Mouse (Mus musculus) limb, embryonic 11.5 days (tissue): ENCODE results near the gene Kctd13. TPM values are rescaled to one million over a fixed set of nuclear protein-coding genes. Genes with fewer than 3 reads are reported as not detected.
A peak's percentile ranks its signal among the peaks of the same experiment; 100 is the strongest.

Experiments used
- ATAC-seq: fragments of 200-750 bp; cut with Nextera tagmentation; 2 replicates; pipeline ENCODE4 v1.8.0; 2017; ENCODE audit warnings: low read depth; ENCODE audit not compliant: insufficient number of reproducible peaks, low FRiP score, low TSS enrichment
- DNase-seq: peaks from one replicate; pipeline ENCODE4 v3.0.0-alpha.2; 2015; ENCODE audit warnings: low spot score
- H3K27ac ChIP-seq: fragments of 300-500 bp; sonication (generic); replicated peaks from 2 replicates; pipeline ENCODE4 v1.5.1; 2014; ENCODE audit warnings: low read depth, mild to moderate bottlenecking, low read length
- H3K27me3 ChIP-seq: fragments of 300-500 bp; sonication (generic); 2 replicates; pipeline ENCODE4 v1.6.1; 2014; ENCODE audit warnings: mild to moderate bottlenecking, low read length, mixed read lengths; ENCODE audit not compliant: control insufficient read depth, insufficient read depth
- H3K36me3 ChIP-seq: fragments of 300-500 bp; sonication (generic); 2 replicates; pipeline ENCODE4 v1.6.1; 2014; ENCODE audit warnings: mild to moderate bottlenecking, low read length, moderate library complexity, mixed read lengths; ENCODE audit not compliant: control insufficient read depth, insufficient read depth
- H3K4me1 ChIP-seq: fragments of 300-500 bp; sonication (generic); 2 replicates; pipeline ENCODE4 v1.6.1; 2014; ENCODE audit warnings: low read length, mixed read lengths; ENCODE audit not compliant: control insufficient read depth, insufficient read depth
- H3K4me2 ChIP-seq: fragments of 300-500 bp; sonication (generic); 2 replicates; pipeline ENCODE4 v1.6.1; 2014; ENCODE audit warnings: low read depth, mild to moderate bottlenecking, moderate library complexity; ENCODE audit not compliant: severe bottlenecking
- H3K4me3 ChIP-seq: fragments of 300-500 bp; sonication (generic); 2 replicates; pipeline ENCODE4 v1.5.1; 2014; ENCODE audit warnings: low read depth, low read length
- H3K9ac ChIP-seq: fragments of 300-500 bp; sonication (generic); 2 replicates; pipeline ENCODE4 v1.6.1; 2014; ENCODE audit warnings: mild to moderate bottlenecking, low read length
- H3K9me3 ChIP-seq: fragments of 300-500 bp; sonication (generic); 2 replicates; pipeline ENCODE4 v1.6.1; 2016; ENCODE audit warnings: low read length; ENCODE audit not compliant: control insufficient read depth
- WGBS: fragments of 180-500 bp; shearing (Covaris S2); extraction: QIAGEN DNeasy Blood & Tissue Kit; methylation state at CpG from one replicate; pipeline ENCODE4 v1.1.7; 2014; 5-methylcytosine and 5-hydroxymethylcytosine counted together
- polyA plus RNA-seq: library from polyadenylated mRNA; unstranded; fragments of >200 nt; fragmentation: Nextera tagmentation; extraction: Ambion mirVana; gene quantifications from 2 replicates; pipeline ENCODE4 v1.2.1, GENCODE M21; 2014

Gene Kctd13
- polyA plus RNA-seq, 1 experiment from 2014 or later = 17.5 TPM

DNA sequence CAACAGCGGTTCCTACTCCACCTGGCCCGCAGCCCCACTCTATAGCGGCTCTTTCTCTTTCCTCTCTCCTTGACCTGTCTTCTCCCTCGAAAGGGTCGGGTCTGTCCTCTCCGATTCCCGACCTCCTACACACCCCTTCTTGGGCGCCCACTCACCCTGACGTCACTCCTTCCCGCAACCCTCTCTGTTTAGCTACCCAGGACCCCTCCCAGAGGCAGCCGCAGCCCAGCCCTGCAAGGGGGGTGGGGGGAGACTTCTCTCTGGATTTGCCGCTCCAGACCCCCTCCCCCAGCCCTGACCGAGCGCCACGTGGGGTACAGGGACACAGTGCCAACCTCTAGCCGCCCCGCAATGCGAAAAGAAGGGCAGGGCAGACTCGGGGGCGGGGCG is 20.7 kb downstream of the Kctd13 start, which contains the start of gene Asphd1:
Gene Asphd1, minus strand, starts transcription at position 180 of the 390 bp plus-strand sequence.
- Histone ChIP-seq H3K4me2 (peak within 1 kb of the TSS; percentile 97), H3K4me3 (peak within 1 kb of the TSS; percentile 39), H3K4me1 (peaks cover 5% of the 10 kb centered on the region), H3K36me3 (no peaks in the 10 kb centered on the region), H3K27ac (no peak within 1 kb of the TSS), H3K27me3 (peaks cover 29% of the 10 kb centered on the region), H3K9me3 (no peaks in the 10 kb centered on the region), H3K9ac (0 out of 2 replicates have a peak within 1 kb of the TSS, but pooled peaks have one; percentile 12)
- whole genome bisulfite sequencing = 1% methylated on average over 21 of the region's 21 CpGs
- DNase-seq = no peak
- ATAC-seq = peak; percentile 60

DNA sequence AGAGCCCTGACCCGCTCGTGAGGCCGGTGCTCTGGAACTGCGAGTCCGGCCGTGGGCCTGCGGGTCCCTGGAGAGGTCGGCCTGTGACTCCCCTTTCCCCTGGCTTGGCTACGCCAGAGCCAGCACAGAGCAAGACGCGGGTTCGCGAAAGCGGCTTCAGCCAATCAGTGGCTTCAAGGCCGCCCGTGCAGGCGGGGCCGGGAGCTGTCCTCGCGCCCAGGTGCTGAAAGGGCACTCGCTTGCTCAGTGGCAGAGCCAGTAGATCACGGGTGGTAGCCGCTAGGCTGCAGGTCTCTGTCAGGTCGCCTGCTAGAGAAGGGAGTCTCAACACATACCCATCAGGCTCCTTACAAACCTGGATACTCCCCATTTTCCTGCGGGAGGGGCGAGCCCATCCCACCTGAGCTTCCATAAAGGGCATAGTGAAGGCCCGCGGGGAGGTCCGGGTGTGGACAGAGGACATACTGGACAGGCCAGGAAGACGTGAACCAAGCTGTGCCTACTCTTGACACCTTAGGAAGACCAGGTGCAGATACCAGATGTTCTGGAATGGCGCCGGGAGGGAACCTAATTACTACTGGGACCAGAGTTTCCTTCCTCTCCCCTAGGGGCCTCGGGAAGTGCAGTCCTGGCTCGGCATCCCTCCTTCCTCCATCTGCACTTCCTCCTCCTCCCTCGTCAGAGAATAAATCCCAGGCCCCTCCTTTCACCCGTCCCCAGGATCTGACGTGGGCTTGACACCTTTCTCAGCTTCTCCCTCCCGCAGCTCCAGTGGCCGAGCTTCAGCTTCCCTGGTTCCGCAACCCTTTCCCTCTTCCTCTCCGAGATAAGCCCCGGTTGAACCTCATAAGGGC is 21.3 kb downstream of the Kctd13 start, which contains the start of gene Sez6l2:
Gene Sez6l2, plus strand, starts transcription at position 771 of the 854 bp plus-strand sequence.
- Histone ChIP-seq H3K9ac (0 out of 2 replicates have a peak within 1 kb of the TSS, but pooled peaks have one; percentile 12), H3K4me2 (peak within 1 kb of the TSS; percentile 97), H3K27ac (no peak within 1 kb of the TSS), H3K9me3 (no peaks in the 10 kb centered on the region), H3K4me1 (peaks cover 5% of the 10 kb centered on the region), H3K36me3 (no peaks in the 10 kb centered on the region), H3K4me3 (peak within 1 kb of the TSS; percentile 39), H3K27me3 (peaks cover 29% of the 10 kb centered on the region)
- under 1% methylated on average over 40 of the region's 42 CpGs for WGBS
- DNase-seq (peak; percentile 98), ATAC-seq (peak; percentile 79)

DNA sequence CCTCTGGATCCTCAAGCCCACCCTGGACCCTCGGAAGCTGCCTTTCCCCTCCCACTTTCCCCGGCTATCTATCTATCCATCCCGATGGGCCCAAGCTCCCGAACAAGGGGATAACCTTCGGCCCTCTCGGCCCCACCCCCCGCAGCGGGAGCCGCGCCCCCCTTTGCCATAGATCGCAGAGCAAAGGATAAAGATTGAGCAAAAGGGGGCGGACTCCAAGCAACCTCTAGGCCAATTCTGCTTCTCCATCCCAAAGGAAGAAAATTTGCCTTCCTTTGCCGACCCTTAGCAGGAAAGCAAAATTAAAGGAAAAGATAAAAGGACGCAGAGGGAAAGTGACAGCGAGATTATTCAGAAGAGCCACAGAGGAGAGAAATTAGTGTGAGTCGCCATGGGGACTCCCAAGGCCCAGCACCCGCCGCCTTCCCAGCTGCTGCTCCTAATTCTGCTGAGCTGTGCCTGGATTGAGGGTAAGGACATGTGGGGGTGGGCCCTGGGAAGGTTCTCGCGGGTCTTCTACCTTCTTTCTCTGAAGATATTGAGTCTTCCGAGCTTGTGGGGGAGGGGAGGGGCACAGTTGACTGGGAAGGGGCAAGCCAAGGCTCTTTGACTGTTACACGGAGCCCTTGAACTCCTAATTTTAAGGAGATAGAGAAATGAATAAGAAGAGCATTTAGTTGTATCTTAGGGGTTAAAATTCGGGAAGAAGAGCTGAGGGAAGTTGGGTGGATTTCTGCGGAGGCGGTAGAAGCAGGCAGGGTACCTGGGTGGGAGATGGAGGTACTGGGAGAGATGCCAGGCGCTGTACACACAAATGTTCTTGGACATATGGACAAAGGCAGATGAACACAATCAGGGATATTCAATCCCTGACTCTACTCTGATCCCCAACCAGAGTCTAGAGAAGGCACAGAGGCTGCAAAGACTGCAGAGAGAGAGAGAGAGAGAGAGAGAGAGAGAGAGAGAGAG is 22.3 kb downstream of the Kctd13 start:
- ATAC-seq (no peak), DNase-seq (no peak)
- no peaks in the 10 kb centered on the region for H3K9me3 ChIP-seq
- 6% methylated on average over 26 of the region's 26 CpGs for WGBS
- no peak overlapping the region for H3K4me3 ChIP-seq
- no peak overlapping the region for H3K4me2 ChIP-seq
- no peak overlapping the region for H3K27ac ChIP-seq
- H3K4me1 ChIP-seq = peaks cover 5% of the 10 kb centered on the region
- H3K9ac ChIP-seq = no peak overlapping the region
- H3K36me3 ChIP-seq = no peaks in the 10 kb centered on the region
- H3K27me3 ChIP-seq = peaks cover 29% of the 10 kb centered on the region

DNA sequence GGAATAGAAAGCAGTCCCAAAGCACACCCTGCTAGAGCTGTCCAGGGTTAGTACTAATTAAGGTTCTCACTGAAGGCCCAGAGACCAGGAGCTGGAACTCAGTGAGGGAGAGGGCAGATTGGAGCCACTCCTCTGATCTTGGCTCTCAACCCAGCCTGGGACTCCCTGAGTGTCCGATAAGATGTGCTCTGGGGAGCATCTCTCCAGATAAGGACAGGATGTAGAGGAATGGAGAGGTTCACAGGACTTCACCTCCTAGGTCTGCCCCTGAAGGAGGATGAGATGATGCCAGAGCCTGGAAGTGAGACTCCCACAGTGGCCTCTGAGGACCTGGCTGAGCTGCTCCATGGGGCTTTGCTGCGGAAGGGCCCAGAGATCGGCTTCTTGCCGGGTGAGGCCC is 23.1 kb downstream of the Kctd13 start:
- ATAC-seq (no peak), DNase-seq (no peak)
- no peak overlapping the region for H3K27ac ChIP-seq
- peaks cover 29% of the 10 kb centered on the region for H3K27me3 ChIP-seq
- no peak overlapping the region for H3K4me3 ChIP-seq
- H3K4me2 ChIP-seq = no peak overlapping the region
- H3K36me3 ChIP-seq = no peaks in the 10 kb centered on the region
- no peaks in the 10 kb centered on the region for H3K9me3 ChIP-seq
- WGBS = 34% methylated on average over 4 of the region's 4 CpGs
- no peak overlapping the region for H3K9ac ChIP-seq
- peaks cover 5% of the 10 kb centered on the region for H3K4me1 ChIP-seq

DNA sequence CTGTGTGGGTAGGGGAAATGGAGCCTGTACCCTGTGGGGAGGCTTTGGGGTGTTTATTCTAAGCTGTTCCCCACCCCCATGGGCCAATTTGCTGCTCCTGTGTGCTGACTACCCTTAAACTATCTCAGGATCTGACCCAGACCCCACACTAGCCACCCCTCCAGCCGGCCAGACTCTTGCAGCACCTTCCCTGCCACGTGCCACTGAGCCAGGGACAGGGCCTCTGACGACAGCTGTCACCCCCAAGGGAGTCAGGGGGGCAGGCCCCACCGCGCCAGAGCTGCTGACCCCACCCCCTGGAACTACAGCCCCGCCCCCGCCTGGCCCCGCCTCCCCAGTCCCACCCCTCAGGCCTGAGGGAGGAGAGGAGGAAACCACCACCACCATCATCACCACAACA is 24.0 kb downstream of the Kctd13 start:
- Histone ChIP-seq H3K4me3 (no peak overlapping the region), H3K27me3 (peaks cover 29% of the 10 kb centered on the region), H3K27ac (no peak overlapping the region), H3K9ac (no peak overlapping the region), H3K4me1 (peaks cover 5% of the 10 kb centered on the region), H3K4me2 (no peak overlapping the region), H3K9me3 (no peaks in the 10 kb centered on the region), H3K36me3 (no peaks in the 10 kb centered on the region)
- 0% methylated on average over 8 of the region's 8 CpGs for WGBS
- ATAC-seq (no peak), DNase-seq (peak; percentile 21)

DNA sequence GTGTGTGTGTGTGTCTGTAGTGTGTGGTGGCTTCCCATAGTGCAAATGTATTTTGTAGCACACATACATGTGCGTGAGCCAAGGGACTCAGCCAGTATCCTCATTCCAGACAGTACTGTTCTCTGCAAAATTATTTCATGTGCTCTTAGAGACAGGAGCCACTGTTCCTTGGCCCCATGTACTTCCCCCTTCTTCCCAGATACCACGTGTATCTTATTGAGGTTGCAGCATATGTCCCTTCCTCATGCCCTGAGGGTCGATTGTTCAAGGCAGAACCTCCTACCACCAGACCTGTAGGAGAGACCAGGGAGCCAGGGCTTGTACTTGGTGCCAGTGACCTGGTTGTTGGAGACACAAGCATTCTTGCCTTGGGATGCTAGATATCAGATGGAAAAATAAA is 26.4 kb downstream of the Kctd13 start:
- no peak overlapping the region for H3K4me3 ChIP-seq
- ATAC-seq = no peak
- H3K27me3 ChIP-seq = peaks cover 26% of the 10 kb centered on the region
- WGBS = 67% methylated on average over 3 of the region's 3 CpGs
- no peak overlapping the region for H3K9ac ChIP-seq
- H3K4me2 ChIP-seq = no peak overlapping the region
- no peaks in the 10 kb centered on the region for H3K9me3 ChIP-seq
- no peaks in the 10 kb centered on the region for H3K36me3 ChIP-seq
- H3K4me1 ChIP-seq = no peaks in the 10 kb centered on the region
- no peak overlapping the region for H3K27ac ChIP-seq
- no peak for DNase-seq

DNA sequence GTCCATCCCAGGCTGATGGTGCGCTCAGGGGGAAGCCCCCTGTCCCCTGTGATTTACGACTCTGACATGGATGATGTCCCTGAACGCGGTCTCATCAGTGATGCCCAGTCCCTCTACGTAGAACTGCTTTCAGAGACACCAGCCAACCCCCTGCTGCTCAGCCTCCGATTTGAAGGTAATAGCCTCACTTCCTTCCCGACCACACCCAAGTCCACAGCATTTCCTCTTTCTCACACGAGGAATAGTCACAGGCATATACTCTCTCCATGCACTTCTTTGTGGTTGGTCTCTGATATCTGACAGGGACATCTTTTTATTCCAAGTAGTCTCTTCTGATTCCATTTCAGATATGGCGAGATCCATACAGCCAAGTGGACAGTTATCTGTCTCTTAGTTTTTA is 31.1 kb downstream of the Kctd13 start:
- Histone ChIP-seq H3K4me3 (no peak overlapping the region), H3K27ac (no peak overlapping the region), H3K4me1 (no peaks in the 10 kb centered on the region), H3K27me3 (peaks cover 14% of the 10 kb centered on the region), H3K9me3 (no peaks in the 10 kb centered on the region), H3K9ac (no peak overlapping the region), H3K4me2 (no peak overlapping the region), H3K36me3 (no peaks in the 10 kb centered on the region)
- DNase-seq (no peak), ATAC-seq (no peak)
- 78% methylated on average over 9 of the region's 9 CpGs for WGBS

DNA sequence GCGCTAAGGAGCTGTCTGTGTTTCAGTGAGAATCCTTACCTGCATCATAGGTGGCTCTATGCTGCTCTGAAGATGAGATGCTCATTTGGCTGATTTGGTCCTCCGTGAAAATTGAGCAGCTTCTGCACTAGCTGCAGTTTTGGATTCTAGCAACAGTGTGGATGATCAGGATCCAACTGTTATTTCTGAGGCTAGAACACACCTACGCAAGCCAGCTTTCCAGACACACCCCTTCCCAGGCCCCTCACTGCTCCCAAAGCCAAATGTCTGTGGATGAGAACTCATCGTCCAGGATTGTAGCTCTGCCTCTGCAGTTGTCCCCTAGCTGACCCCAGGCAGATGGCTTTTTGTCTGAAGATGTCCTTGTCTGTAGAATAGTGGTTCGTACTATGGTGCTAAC is 32.4 kb downstream of the Kctd13 start:
- Histone ChIP-seq H3K4me3 (no peak overlapping the region), H3K9me3 (no peaks in the 10 kb centered on the region), H3K27me3 (peaks cover 14% of the 10 kb centered on the region), H3K4me2 (no peak overlapping the region), H3K27ac (no peak overlapping the region), H3K36me3 (no peaks in the 10 kb centered on the region), H3K4me1 (no peaks in the 10 kb centered on the region), H3K9ac (no peak overlapping the region)
- ATAC-seq (no peak), DNase-seq (no peak)
- WGBS = 85% methylated on average over 5 of the region's 5 CpGs
